Mouse (Mus musculus) lung, postnatal 36 days (tissue): ENCODE results near the gene Sp110.
A peak's percentile ranks its signal among the peaks of the same experiment; 100 is the strongest.
"Not testable (repeated sequence)": the region's sequence is repeated elsewhere in the genome, so short reads cannot be mapped to it uniquely, and the experiment has no call there.

Experiments
- DNase-seq: peaks from one replicate; pipeline ENCODE4 v3.0.0; 2022; ENCODE audit warnings: mixed read lengths

The Sp110 gene

GRCm38 (mm10) chr1:85598271-85599012, at the start of gene Sp110:
Sp110 (minus strand) TSS chr1:85598817.
- peak; percentile 49 for DNase-seq

GRCm38 (mm10) chr1:85638144-85638543, 39.5 kb upstream of the Sp110 start:
- not testable (repeated sequence) for DNase-seq

DNA sequence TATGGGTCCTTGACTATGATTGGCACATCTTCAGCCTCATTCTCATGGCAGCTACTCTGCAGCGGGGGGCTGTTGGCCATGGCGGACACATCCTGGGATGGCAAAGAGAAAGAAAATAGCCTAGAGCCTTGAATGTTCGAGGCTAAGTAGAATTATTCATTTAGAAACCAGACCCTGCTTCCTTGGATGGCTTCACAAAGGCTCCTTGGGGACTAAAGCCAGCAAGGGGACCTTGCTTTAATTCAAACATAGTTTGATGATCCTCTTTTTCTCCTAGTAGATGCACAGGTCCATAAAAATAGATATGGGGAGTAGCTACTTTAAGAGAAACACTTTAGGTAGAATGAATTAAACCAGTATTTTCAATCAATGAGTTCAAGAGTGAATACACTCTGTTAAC, 38.3 kb upstream of the Sp110 start:
- not testable (repeated sequence) for DNase-seq

DNA sequence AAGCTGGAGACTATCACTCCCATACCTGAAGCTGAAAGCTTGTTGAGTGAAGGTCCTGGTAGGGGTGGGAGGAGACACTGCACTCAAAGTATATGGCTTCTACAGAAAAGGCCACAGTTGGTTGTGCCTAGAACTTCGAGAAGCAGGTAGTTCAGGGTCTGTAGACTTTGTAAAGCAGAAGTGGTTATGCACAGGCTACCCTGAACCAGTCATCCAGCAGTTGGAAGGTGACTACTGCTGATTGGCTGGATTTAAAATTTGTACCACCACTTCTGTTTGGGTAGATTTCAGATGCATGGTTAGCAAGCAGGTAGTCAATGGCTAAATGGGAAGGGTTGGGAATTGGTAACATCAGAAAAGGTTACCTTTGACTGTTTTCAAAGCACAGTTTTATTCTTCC, 20.1 kb upstream of the Sp110 start:
- DNase-seq, result not testable (repeated sequence)

DNA sequence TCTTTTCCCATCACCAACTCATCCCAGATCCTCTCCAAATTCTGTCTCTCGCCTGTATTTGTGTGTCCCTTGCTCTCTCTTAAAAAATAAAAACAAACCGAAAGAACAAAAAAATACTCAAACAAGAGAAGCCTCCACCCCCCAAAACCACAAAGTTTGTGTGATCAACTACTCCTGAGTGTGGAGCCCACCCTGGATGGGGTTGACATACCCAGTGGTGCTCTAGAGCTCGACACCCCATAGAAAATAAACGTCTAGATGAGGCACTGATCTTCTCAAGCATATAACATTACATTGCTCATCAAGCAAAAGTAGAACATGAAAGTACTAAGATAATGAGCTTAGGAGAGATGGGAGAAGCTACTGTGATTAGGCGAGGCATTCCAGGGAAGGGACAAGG, 18.5 kb upstream of the Sp110 start:
- DNase-seq, result not testable (repeated sequence)

GRCm38 (mm10) chr1:85615819-85616218, 17.2 kb upstream of the Sp110 start:
- not testable (repeated sequence) for DNase-seq

DNA sequence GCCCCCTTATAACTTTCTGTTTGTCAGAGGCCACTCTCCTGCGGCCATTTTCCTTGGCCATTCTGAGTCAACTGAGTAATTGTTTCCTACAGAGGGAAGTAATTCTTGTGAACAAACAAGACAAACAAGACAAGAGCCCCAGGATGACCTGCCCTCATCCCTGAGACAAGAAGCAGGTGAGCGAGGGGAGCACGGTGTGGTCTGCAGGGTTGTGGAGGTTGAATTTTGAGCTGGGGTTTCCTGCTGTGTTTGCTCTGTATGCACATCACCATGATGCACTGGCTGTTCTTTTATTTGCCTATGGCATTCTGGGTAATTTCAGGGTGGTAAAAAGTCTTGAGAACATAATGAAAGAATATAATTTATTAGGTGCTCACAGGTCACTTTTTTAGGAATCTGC, 16.5 kb upstream of the Sp110 start:
- DNase-seq, result not testable (repeated sequence)

DNA sequence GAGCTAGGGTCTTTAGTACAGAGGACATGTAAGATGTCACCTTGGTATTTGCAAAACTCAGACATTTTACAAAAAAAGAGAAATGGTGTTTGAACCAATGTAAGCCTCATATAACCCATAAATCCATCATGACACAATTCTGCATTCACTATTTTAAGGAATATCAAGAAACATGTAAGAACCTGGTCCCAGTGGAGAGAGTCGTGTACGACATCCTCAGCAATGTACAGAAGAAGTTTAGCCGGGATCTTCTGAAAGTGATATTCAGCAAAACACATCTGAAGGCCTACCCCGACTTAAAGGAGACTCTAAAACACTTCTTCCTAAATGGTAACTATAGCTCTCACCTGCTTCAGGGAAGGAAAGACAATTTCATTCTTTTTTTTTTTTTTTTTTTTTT, 12.0 kb upstream of the Sp110 start:
- DNase-seq, result not testable (repeated sequence)

DNA sequence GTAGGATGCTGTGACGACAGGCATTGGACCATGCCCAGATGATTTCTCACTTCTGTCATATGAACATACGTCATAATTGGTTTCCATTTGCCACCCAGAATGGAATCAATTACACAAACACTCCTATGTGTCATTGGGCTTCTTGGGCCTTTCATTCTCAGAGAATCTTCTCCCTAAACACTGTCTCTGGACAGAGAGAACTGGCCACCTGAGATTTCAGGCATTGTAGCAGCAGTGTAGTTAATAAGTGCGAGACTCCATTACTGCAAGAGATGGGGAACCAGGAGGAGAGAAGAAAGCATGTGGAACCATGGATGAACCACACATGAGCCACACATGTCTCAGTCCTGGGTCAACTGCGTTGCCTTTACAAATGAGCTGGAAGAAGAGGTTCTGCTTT, 9.7 kb upstream of the Sp110 start:
- DNase-seq, result not testable (repeated sequence)

- DNase-seq, result not testable (repeated sequence)
Observed at GRCm38 (mm10) chr1:85604341-85604740, 5.7 kb upstream of the Sp110 start.

- peak; percentile 65 for DNase-seq
Observed at GRCm38 (mm10) chr1:85600794-85601193, 2.2 kb upstream of the Sp110 start.

DNA sequence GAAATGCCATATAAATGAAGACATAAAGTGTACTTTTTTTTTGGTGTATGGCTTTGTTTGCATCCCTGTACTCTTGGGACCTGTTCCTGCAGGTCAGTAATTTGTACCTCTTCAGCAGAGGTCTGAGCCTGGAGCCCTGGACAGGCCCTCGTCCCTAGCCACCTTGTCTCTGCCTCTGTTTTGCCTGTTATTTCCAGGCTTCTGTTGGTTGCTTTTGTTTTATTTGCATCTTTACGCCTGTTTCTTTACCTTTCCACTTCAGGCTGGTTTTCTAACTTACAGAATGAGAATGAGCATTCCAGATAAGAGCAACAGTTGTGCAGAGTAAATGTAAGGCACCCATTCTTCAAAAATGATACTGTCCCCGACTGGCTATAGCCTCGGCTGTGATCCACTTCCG, 1.5 kb upstream of the Sp110 start, which contains the start of gene Sp140:
Gene Sp140 (plus strand): TSS at position 301 of the 400 bp plus-strand sequence.
- not testable (repeated sequence) for DNase-seq

DNA sequence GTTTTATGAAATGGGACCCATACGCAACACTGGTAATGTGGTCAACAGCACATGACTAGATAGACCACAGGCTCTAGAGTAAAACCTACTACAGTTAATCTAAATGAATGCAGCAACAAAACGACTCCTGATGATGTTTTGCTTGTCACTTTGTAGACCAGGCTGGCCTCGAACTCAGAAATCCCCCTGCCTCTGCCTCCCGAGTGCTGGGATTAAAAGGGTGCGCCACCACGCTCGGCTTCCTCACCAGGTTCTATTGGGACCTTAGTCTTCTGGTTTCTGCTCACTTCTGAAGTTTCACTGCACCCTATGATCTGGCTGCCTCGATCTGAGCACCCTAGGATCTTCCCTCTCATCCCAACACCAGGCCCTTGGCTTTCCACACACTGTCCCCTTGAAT, 6.1 kb downstream of the Sp110 start:
- DNase-seq, result not testable (repeated sequence)

GRCm38 (mm10) chr1:85588697-85589096, 9.9 kb downstream of the Sp110 start:
- not testable (repeated sequence) for DNase-seq

DNA sequence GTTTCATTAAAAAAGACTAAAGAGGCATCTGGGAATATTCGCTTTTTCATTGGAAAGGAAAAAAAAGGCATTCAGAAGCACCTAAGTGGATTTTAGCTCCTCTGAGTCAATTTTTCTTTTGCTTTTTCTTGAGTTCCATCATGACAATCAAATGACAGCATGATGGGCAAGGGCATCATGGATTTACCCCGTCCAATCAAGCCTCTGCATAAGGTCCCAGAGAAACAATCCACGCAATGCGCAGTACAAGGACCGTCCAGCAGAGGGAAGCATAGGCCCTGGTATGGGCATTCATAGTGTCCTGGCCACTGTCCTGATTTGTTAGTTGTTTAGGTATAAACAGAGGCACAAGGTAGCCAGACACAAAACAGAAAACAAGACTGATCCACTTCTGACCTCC, 17.1 kb downstream of the Sp110 start:
- not testable (repeated sequence) for DNase-seq

DNA sequence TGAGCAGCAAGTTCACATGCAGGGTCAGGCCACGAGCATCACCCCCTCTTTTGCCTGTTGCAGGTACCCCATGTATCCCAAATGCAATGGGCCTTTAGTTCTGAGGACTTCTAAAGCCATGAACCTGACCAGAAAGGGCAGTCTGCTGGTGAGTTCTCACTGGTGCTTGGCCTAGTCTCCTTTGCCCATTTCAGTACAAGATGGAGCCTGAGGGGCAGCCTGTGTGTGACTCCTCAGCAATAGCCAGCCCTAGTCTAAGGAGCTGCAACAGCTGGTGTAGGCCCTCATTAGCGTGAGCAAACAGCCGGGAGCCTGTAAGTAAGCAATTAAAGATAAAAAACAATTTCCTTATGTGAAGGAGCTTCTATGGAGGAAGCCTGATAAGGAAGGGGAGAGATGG, 18.0 kb downstream of the Sp110 start:
- not testable (repeated sequence) for DNase-seq

DNA sequence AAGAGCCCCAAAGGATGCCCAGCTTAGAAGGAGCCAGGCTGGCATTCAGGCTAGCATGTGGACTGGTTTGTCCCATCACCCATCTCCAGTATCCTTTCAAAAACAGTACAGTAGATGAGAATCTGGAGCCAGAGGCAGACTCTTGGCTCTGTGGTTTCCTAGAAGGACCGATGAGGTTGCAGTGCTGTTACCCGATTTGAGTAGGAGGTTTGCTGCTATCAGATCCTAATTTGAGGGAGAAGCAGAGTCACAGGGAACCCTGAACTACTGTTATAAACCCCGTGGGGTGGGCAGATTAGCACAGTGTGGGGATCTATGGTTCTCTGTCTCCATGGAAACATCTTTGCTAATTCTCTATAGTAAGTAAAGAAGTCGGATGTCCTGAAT, 18.5 kb downstream of the Sp110 start:
- not testable (repeated sequence) for DNase-seq

DNA sequence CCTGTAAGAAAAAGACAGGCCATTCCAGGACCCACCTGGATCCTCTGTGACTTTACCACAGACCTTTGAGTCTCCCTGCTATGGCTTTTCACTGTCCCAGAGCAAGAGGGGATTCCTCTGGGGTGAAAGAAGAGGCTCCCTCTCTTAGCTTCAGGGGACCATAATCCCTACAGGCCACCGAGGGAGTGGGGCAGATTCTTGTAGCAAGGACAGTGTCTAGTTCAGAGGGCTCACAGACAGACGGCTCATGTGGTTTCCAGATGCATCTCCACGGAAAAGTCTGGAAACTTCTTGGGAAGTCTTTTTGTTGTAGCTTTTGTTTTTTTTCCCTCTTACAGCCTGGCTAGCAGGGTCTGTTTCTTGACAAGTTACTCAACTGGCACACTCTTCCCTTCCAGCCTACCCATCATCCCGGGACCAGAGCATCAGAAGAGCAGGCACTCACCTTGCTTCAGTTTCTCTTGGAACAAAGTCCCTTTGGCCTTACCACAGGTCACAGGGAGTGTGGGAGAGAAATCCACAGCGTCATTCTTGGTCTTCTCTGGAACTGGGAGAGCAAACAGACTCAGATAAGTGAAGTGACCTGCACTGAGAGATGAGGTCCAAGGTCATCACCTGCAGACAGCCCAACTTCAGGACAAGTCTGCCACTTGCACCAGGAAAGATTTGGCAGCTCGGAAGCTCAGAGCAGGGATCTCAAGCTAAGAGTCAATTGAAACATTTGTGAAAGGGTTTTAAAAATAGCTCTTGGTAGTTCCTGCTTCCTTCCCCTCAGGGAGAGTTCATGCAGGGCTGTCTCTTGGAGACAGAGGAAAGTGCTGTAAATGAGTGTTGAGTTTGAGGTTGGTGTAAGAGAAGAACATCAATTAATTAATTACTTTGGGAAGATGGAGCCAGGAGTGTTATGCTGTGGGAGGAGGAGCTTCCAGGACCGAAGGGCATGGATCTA, 19.1 kb downstream of the Sp110 start:
- not testable (repeated sequence) for DNase-seq

DNA sequence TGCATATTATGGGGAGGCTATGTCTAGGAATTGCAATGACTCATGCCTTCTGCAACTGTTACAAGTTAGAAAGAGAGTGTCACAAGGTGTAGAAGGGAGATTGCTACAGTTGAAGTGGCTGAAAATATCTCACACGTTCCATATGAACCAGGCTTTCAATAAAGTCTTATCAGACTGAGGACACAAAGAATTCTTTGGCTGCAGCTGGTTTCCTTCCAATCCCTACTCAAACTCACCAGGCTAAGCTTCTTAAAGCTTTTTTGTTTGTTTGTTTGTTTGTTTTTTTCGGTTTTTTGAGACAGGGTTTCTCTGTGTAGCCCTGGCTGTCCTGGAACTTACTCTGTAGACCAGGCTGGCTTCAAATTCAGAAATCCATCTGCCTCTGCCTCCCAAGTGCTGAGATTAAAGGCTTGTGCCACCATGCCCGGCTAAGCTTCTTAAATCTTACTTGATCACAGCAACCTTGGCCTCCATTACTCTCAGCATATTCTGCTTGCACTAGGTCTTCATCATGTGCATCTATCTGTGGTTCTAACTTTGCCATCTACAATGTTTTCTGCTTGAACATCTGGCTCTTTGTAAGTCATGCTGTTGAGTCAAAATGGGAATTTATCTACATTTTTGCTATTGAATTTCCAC, 20.1 kb downstream of the Sp110 start:
- not testable (repeated sequence) for DNase-seq

DNA sequence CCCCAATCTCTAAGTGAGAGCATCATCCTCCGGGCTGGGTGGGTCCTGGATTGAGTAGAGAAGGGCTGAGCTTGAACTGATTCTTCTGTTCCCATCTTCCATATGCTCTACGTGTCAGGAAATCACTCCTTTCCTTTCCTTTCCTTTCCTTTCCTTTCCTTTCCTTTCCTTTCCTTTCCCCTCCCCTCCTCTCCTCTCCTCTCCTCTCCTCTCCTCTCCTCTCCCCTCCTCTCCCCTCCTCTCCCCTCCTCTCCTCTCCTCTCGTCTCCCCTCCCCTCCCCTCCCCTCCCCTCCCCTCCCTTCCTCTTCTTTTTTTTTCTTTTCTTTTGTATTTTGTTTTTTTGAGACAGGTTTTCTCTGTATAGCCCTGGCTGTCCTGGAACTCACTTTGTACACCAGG, 23.2 kb downstream of the Sp110 start, which contains the start of gene G530012D18Rik:
Gene G530012D18Rik (plus strand): TSS at position 301 of the 400 bp plus-strand sequence.
- not testable (repeated sequence) for DNase-seq

GRCm38 (mm10) chr1:85573554-85573953, 25.1 kb downstream of the Sp110 start:
- DNase-seq, result not testable (repeated sequence)

- peak; percentile 11 for DNase-seq
Observed at GRCm38 (mm10) chr1:85555261-85555660, 43.4 kb downstream of the Sp110 start.

- DNase-seq, result not testable (repeated sequence)
Observed at GRCm38 (mm10) chr1:85546442-85546841, 52.2 kb downstream of the Sp110 start.
